Mouse (Mus musculus) forebrain, postnatal 0 days (tissue): Measurements from ENCODE around the gene Kdm4c. TPM values are rescaled to one million over a fixed set of nuclear protein-coding genes. Genes with fewer than 3 reads are reported as not detected.
"Not testable (repeated sequence)": the region's sequence is repeated elsewhere in the genome, so short reads cannot be mapped to it uniquely, and the experiment has no call there.

Experiments
- ATAC-seq: fragments of 200-750 bp; cut with Nextera tagmentation; 2 replicates; pipeline ENCODE4 v1.8.0; 2017; ENCODE audit warnings: mild to moderate bottlenecking, moderate library complexity
- DNase-seq: peaks from one replicate; pipeline ENCODE4 v3.0.0-alpha.2; 2015
- H3K27ac ChIP-seq: fragments of 300-500 bp; sonication (generic); 2 replicates; pipeline ENCODE4 v1.5.1; 2014; ENCODE audit warnings: low read depth, mild to moderate bottlenecking, antibody characterized with exemption, low read length, moderate library complexity, mixed read lengths
- H3K27me3 ChIP-seq: fragments of 300-500 bp; sonication (generic); 2 replicates; pipeline ENCODE4 v1.6.1; 2014; ENCODE audit warnings: mild to moderate bottlenecking, low read length, mixed read lengths; ENCODE audit not compliant: insufficient read depth
- H3K36me3 ChIP-seq: fragments of 300-500 bp; sonication (generic); 2 replicates; pipeline ENCODE4 v1.6.1; 2014; ENCODE audit warnings: mild to moderate bottlenecking, moderate library complexity; ENCODE audit not compliant: insufficient read depth
- H3K4me1 ChIP-seq: fragments of 300-500 bp; sonication (generic); 2 replicates; pipeline ENCODE4 v1.6.1; 2014; ENCODE audit warnings: antibody characterized with exemption; ENCODE audit not compliant: insufficient read depth
- H3K4me2 ChIP-seq: fragments of 300-500 bp; sonication (generic); 2 replicates; pipeline ENCODE4 v1.6.1; 2014; ENCODE audit warnings: low read depth, mild to moderate bottlenecking, moderate library complexity
- H3K4me3 ChIP-seq: fragments of 300-500 bp; sonication (generic); 2 replicates; pipeline ENCODE4 v1.5.1; 2014; ENCODE audit warnings: low read depth, low read length, mixed read lengths
- H3K9ac ChIP-seq: fragments of 300-500 bp; sonication (generic); 2 replicates; pipeline ENCODE4 v1.6.1; 2014; ENCODE audit warnings: mild to moderate bottlenecking
- H3K9me3 ChIP-seq: fragments of 300-500 bp; sonication (generic); 2 replicates; pipeline ENCODE4 v1.6.1; 2016; ENCODE audit warnings: low read length
- CTCF ChIP-seq: sonication (generic); IDR thresholded peaks from 2 replicates; pipeline ENCODE4 v1.5.1; 2016; ENCODE audit warnings: antibody characterized with exemption, control low read depth, low read depth
- WGBS: fragments of 180-500 bp; shearing (Covaris S2); extraction: QIAGEN DNeasy Blood & Tissue Kit; methylation state at CpG from one replicate; pipeline ENCODE4 v1.1.7; 2014; 5-methylcytosine and 5-hydroxymethylcytosine counted together
- polyA plus RNA-seq: library from polyadenylated mRNA; unstranded; fragments of >200 nt; fragmentation: Nextera tagmentation; extraction: Ambion mirVana; gene quantifications from 2 replicates; pipeline ENCODE4 v1.2.1, GENCODE M21; 2015
- total RNA-seq: library from RNA; depleted of rRNA; stranded (reverse); fragments of >200 nt; gene quantifications from 2 replicates; pipeline ENCODE4 v1.2.3, GENCODE M21; 2014; rRNA removed

The Kdm4c gene
- total and polyA plus RNA-seq, 2 experiments from 2014 or later: 8.2 to 22.2 TPM

- TF ChIP-seq CTCF: no peak
These were observed 154.3 kb downstream of the Kdm4c start for GRCm38 (mm10) chr4:74396562-74396961.

GRCm38 (mm10) chr4:74401617-74402313 is 159.5 kb downstream of the Kdm4c start:
- not testable (repeated sequence) for H3K4me3 ChIP-seq, H3K9me3 ChIP-seq, H3K27ac ChIP-seq, H3K9ac ChIP-seq, H3K4me2 ChIP-seq, H3K4me1 ChIP-seq, H3K27me3 ChIP-seq
- ATAC-seq (peak; percentile 82; the same call in 1 of the 2 replicates), DNase-seq (peak; percentile 13)
- 64% methylated on average over 7 of the region's 7 CpGs for WGBS
- H3K36me3 ChIP-seq: peaks cover 20% of the 10 kb centered on the region; the same call in 1 of the 2 replicates

More at GRCm38 (mm10) chr4:74396562-74396961, 154.3 kb downstream of the Kdm4c start:
- Histone ChIP-seq H3K4me2 (no peak overlapping the region), H3K4me3 (no peak overlapping the region), H3K27me3 (no peaks in the 10 kb centered on the region), H3K27ac (no peak overlapping the region), H3K9me3 (no peaks in the 10 kb centered on the region), H3K4me1 (peaks cover 3% of the 10 kb centered on the region; the same call in 1 of the 2 replicates), H3K9ac (no peak overlapping the region), H3K36me3 (peaks cover 9% of the 10 kb centered on the region)
- 99% methylated on average over 5 of the region's 5 CpGs for WGBS
- DNase-seq (no peak), ATAC-seq (no peak)

- Histone ChIP-seq H3K27ac (no peak overlapping the region), H3K4me3 (no peak overlapping the region), H3K36me3 (peaks cover 16% of the 10 kb centered on the region; the same call in 1 of the 2 replicates), H3K4me1 (no peaks in the 10 kb centered on the region), H3K9ac (no peak overlapping the region), H3K27me3 (no peaks in the 10 kb centered on the region), H3K4me2 (no peak overlapping the region), H3K9me3 (no peaks in the 10 kb centered on the region)
- WGBS: 86% methylated on average over 1 of the region's 1 CpGs
- DNase-seq (no peak), ATAC-seq (no peak)
- no peak for TF ChIP-seq CTCF
These were observed 166.4 kb downstream of the Kdm4c start for GRCm38 (mm10) chr4:74408731-74409130.

- no peaks in the 10 kb centered on the region for H3K36me3 ChIP-seq
- H3K4me1 ChIP-seq: no peaks in the 10 kb centered on the region
- no peaks in the 10 kb centered on the region for H3K9me3 ChIP-seq
- H3K27me3 ChIP-seq: no peaks in the 10 kb centered on the region
- ATAC-seq: no peak
- H3K9ac ChIP-seq: no peak overlapping the region
- no peak overlapping the region for H3K4me2 ChIP-seq
- no peak for DNase-seq
- H3K27ac ChIP-seq: no peak overlapping the region
- H3K4me3 ChIP-seq: no peak overlapping the region
- WGBS: 80% methylated on average over 1 of the region's 1 CpGs
- TF ChIP-seq CTCF: no peak
These were observed 177.5 kb downstream of the Kdm4c start for GRCm38 (mm10) chr4:74419794-74420193.

Other genes starting within 250 kb of the Kdm4c start
- gene Frmd3, start 229.1 kb upstream of the Kdm4c start, total RNA-seq: 28.1 and 32.9 TPM in 2 replicates
- gene Frmd3, start 229.1 kb upstream of the Kdm4c start, polyA plus RNA-seq: 20.4 and 29.7 TPM in 2 replicates